Mouse (Mus musculus) E14TG2a.4 (cell line): ENCODE results near the gene Plk3.

ENCODE experiments used
- CTCF ChIP-seq: conservative IDR thresholded peaks from 2 replicates; pipeline ENCODE4 v1.5.1; 2014; ENCODE audit warnings: low read length
- NANOG ChIP-seq: IDR thresholded peaks from 2 replicates; pipeline ENCODE4 v1.6.1; 2014; ENCODE audit warnings: borderline replicate concordance, low read length, mixed read lengths
- POU5F1 ChIP-seq: IDR thresholded peaks from 2 replicates; pipeline ENCODE4 v1.6.1; 2014; ENCODE audit warnings: low read length, borderline replicate concordance

GRCm38 (mm10) chr4:117105127-117105526 is 28.6 kb downstream of the Plk3 start:
- no peak for TF ChIP-seq CTCF
- no peak for TF ChIP-seq POU5F1
- no peak for TF ChIP-seq NANOG
